Mouse (Mus musculus): ENCODE measurements at regions not wholly inside any gene's neighbourhood (a gene's known extent, or its start where the extent isn't known, plus 50 kb on each side); places are given as distances from the start of the nearest gene placed in this dataset.

DNA sequence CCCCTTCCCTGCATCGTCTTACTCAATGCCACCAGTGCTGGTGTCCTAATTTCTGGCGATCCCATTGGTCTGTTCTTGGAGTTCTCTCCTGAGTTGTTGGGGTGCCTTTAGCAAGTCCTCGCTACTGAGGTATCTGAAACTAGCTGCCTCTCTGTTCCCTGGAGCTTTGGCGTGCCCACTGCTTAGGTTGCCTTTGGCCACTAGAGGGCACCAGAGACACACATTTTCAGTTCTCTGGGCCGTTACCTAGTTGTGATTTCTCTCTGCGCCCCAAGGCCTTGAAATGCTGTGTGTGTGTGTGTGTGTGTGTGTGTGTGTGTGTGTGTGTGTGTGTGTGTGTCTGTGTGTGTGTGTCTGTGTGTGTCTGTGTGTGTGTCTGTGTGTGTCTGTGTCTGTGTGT, 70.6 kb downstream of the Tbx3 start:
- TF ChIP-seq CTCF (conservative IDR thresholded peaks at IDR 0.05; ENCODE audit: insufficient read depth, insufficient read length, low read depth, low read length) = peak; percentile 85
- no peak for TF ChIP-seq POLR2A (IDR thresholded peaks at IDR 0.05; ENCODE audit: low read depth, low read length)

All from kidney, adult 2 months (tissue).